Mouse (Mus musculus): Measurements from ENCODE around the gene Shisa3. TPM values are rescaled to one million over a fixed set of nuclear protein-coding genes. Genes with fewer than 3 reads are reported as not detected.
A peak's percentile ranks its signal among the peaks of the same experiment; 100 is the strongest.

Gene Shisa3
- polyA plus RNA-seq, 1 experiment from 2014 or later: 2.1 TPM

GRCm38 (mm10) chr5:67656821-67657259, 49.2 kb downstream of the Shisa3 start:
- no peak for ATAC-seq (ENCODE audit: low FRiP score)
- no peak overlapping the region for H3K9ac ChIP-seq
- peaks cover 38% of the 10 kb centered on the region for H3K27me3 ChIP-seq
- peaks cover 6% of the 10 kb centered on the region; the same call in 1 of the 2 replicates for H3K4me1 ChIP-seq (replicated peaks)
- no peak overlapping the region for H3K27ac ChIP-seq
- H3K9me3 ChIP-seq: no peaks in the 10 kb centered on the region
- peaks cover 25% of the 10 kb centered on the region for H3K36me3 ChIP-seq
- H3K4me2 ChIP-seq: no peak overlapping the region
- 13% methylated on average over 13 of the region's 13 CpGs for WGBS
- H3K4me3 ChIP-seq: no peak overlapping the region

- Histone ChIP-seq H3K4me3 (no peak overlapping the region), H3K27ac (no peak overlapping the region), H3K36me3 (peaks cover 5% of the 10 kb centered on the region), H3K9me3 (no peaks in the 10 kb centered on the region), H3K4me1 (replicated peaks) (peaks cover 6% of the 10 kb centered on the region; the same call in 1 of the 2 replicates), H3K4me2 (no peak overlapping the region), H3K9ac (no peak overlapping the region), H3K27me3 (peaks cover 35% of the 10 kb centered on the region)
- ATAC-seq (ENCODE audit: low FRiP score): no peak
- 88% methylated on average over 9 of the region's 9 CpGs for WGBS
These were observed 52.2 kb downstream of the Shisa3 start for GRCm38 (mm10) chr5:67659864-67660263.

DNA sequence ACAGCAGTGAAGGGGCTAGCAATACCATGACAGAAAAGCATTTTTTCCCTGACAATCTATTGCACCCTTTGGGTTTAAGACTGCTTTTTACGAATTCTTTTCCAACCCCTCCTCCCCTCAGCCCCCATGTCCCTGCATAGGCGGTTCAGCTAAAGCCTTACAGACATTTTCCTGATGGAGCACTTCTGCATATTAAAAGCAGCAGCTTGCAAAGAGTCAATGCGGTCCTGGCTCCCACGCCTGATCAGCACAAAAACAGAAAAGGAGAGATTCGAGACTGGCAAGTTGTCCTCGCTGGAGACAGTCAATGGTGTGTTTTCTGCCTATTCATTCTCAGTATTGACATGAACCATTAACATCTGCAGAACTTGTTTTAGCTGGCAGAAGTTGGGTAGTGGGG, 55.0 kb downstream of the Shisa3 start:
- no peaks in the 10 kb centered on the region for H3K4me1 ChIP-seq (replicated peaks)
- H3K9ac ChIP-seq: no peak overlapping the region
- no peak overlapping the region for H3K4me3 ChIP-seq
- no peaks in the 10 kb centered on the region for H3K9me3 ChIP-seq
- H3K4me2 ChIP-seq: no peak overlapping the region
- ATAC-seq (ENCODE audit: low FRiP score): no peak
- peaks cover 25% of the 10 kb centered on the region for H3K36me3 ChIP-seq
- H3K27ac ChIP-seq: no peak overlapping the region
- 25% methylated on average over 6 of the region's 6 CpGs for WGBS
- peaks cover 31% of the 10 kb centered on the region for H3K27me3 ChIP-seq

- Histone ChIP-seq H3K4me1 (replicated peaks) (peaks cover 12% of the 10 kb centered on the region), H3K4me2 (no peak overlapping the region), H3K36me3 (peaks cover 47% of the 10 kb centered on the region), H3K27me3 (peaks cover 4% of the 10 kb centered on the region; the same call in 1 of the 2 replicates), H3K4me3 (no peak overlapping the region), H3K9ac (no peak overlapping the region), H3K9me3 (no peaks in the 10 kb centered on the region), H3K27ac (0 out of 2 replicates have a peak overlapping the region, but pooled peaks have one; percentile 26)
- 72% methylated on average over 13 of the region's 13 CpGs for WGBS
- ATAC-seq (ENCODE audit: low FRiP score): no peak
These were observed 61.8 kb downstream of the Shisa3 start for GRCm38 (mm10) chr5:67669436-67669896.

GRCm38 (mm10) chr5:67670158-67670557, 62.5 kb downstream of the Shisa3 start:
- WGBS: 71% methylated on average over 6 of the region's 6 CpGs
- no peak overlapping the region for H3K9ac ChIP-seq
- no peak overlapping the region for H3K4me3 ChIP-seq
- peaks cover 47% of the 10 kb centered on the region for H3K36me3 ChIP-seq
- no peaks in the 10 kb centered on the region for H3K9me3 ChIP-seq
- H3K4me1 ChIP-seq (replicated peaks): peaks cover 12% of the 10 kb centered on the region
- H3K27me3 ChIP-seq: peaks cover 1% of the 10 kb centered on the region; the same call in 1 of the 2 replicates
- no peak overlapping the region for H3K27ac ChIP-seq
- no peak overlapping the region for H3K4me2 ChIP-seq
- no peak for ATAC-seq (ENCODE audit: low FRiP score)

GRCm38 (mm10) chr5:67673008-67673407, 65.3 kb downstream of the Shisa3 start:
- Histone ChIP-seq H3K27ac (no peak overlapping the region), H3K4me1 (replicated peaks) (peaks cover 12% of the 10 kb centered on the region), H3K9me3 (no peaks in the 10 kb centered on the region), H3K27me3 (no peaks in the 10 kb centered on the region), H3K4me2 (no peak overlapping the region), H3K36me3 (peaks cover 50% of the 10 kb centered on the region), H3K9ac (no peak overlapping the region), H3K4me3 (no peak overlapping the region)
- 81% methylated on average over 4 of the region's 4 CpGs for WGBS
- no peak for ATAC-seq (ENCODE audit: low FRiP score)

Small RNA genes within 50 kb of the gene (microRNA-seq; reads per million reads assigned to microRNA genes)
- gene Gm23617: not detected

Other genes with a start within 250 kb of the Shisa3 start
- gene Bend4, start 179.6 kb upstream of the Shisa3 start, polyA plus RNA-seq (2015; fragmentation: Nextera tagmentation; extraction: Ambion mirVana): 12.2 and 12.6 TPM in 2 replicates
- gene Atp8a1, start 239.6 kb downstream of the Shisa3 start, polyA plus RNA-seq (2015; fragmentation: Nextera tagmentation; extraction: Ambion mirVana): 43.8 and 44.7 TPM in 2 replicates